Mouse (Mus musculus) left cerebral cortex, adult 2 months (tissue): ENCODE measurements at regions not wholly inside any gene's neighbourhood (a gene's known extent, or its start where the extent isn't known, plus 50 kb on each side); places are given as distances from the start of the nearest gene placed in this dataset.

Source experiments
- DNase-seq, 2 experiments: peaks; one replicate each; pipeline ENCODE4 v3.0.0; 2021 to 2022; ENCODE audit warnings: low spot score in 2 of 2, mixed read lengths in 1 of 2; ENCODE audit errors: extremely low spot score in 1 of 2
- H3K27ac ChIP-seq: fragments of 200-600 bp; 2 replicates; pipeline ENCODE4 v1.8.1; 2022
- H3K4me3 ChIP-seq: fragments of 200-600 bp; 2 replicates; pipeline ENCODE4 v1.8.1; 2022
- CTCF ChIP-seq: fragments of 200-600 bp; IDR thresholded peaks from 2 replicates; pipeline ENCODE4 v1.8.1; 2022; ENCODE audit warnings: antibody characterized with exemption, mild to moderate bottlenecking, moderate library complexity
- intact Hi-C: fragments of 180-260 bp; cut with DNase I; formaldehyde crosslinking; loops from one replicate; pipeline ENCODE4 v1.15.1; 2025
- microRNA-seq, 2 experiments: library from miRNA; unstranded; fragments of <30 nt; microRNA quantifications; one replicate each; pipeline ENCODE4 v1.2.0; 2021

GRCm38 (mm10) chr12:113427339-113427738 lies 62.0 kb upstream of the Adam6b start:
- intact Hi-C loops, result no loop called here
- no peak overlapping the region for H3K27ac ChIP-seq
- DNase-seq, result no peak
- H3K4me3 ChIP-seq, result no peak overlapping the region
- TF ChIP-seq CTCF, result no peak

DNA sequence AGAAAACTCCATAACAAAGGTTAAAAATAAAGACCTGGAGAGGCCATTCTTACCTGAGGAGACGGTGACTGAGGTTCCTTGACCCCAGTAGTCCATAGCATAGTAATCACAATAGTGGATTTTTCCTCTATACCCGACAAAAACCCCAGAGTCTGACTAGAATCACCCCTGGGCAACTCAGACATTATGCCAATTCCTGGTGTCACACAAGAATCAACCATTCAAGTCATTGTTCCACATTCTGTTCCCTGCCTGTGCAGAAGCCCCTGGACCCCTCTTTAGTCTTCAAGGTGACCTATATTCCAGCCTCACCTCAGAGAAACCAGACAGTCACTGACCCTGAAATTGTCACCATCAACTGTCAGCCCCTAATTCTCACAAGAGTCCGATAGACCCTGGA lies 60.9 kb upstream of the Adam6b start:
- DNase-seq, result no peak
- H3K27ac ChIP-seq, result no peak overlapping the region
- no peak overlapping the region for H3K4me3 ChIP-seq
- TF ChIP-seq CTCF, result no peak
- intact Hi-C loops, result no loop called here

GRCm38 (mm10) chr12:113428901-113429300 lies 60.4 kb upstream of the Adam6b start:
- DNase-seq, result no peak
- Histone ChIP-seq H3K4me3 (no peak overlapping the region), H3K27ac (no peak overlapping the region)
- TF ChIP-seq CTCF, result no peak
- intact Hi-C loops, result no loop called here

DNA sequence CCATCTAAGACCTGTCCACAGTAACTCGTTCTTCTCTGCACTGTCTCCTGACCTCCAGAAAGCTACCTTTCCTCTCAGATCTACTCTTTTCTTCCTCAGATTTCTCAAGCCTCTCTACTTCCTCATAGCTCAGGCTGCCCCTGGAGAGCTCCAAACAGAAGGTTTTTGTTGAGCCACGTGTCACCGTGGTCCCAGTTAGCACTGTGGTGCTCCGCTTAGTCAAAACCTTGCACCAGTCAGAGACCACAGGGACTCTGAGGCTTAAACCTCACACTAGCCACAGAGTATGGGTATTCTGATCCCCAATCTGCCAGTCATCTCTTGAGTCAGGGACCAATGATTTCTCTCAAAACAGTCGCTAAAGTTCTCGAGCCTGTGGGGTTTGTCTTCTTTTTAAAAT lies 59.0 kb upstream of the Adam6b start:
- DNase-seq, result no peak
- no peak overlapping the region for H3K4me3 ChIP-seq
- TF ChIP-seq CTCF, result no peak
- H3K27ac ChIP-seq, result no peak overlapping the region
- intact Hi-C loops, result no loop called here

Small RNA genes in the stretch of these regions (microRNA-seq; reads per million reads assigned to microRNA genes)
- gene Gm22175 (0 reads per million in 2 experiments), gene Gm24022 (0 reads per million in 2 experiments), gene Gm25747 (0 reads per million in 2 experiments)
